Mouse (Mus musculus): ENCODE results near the gene Capn6.

DNA sequence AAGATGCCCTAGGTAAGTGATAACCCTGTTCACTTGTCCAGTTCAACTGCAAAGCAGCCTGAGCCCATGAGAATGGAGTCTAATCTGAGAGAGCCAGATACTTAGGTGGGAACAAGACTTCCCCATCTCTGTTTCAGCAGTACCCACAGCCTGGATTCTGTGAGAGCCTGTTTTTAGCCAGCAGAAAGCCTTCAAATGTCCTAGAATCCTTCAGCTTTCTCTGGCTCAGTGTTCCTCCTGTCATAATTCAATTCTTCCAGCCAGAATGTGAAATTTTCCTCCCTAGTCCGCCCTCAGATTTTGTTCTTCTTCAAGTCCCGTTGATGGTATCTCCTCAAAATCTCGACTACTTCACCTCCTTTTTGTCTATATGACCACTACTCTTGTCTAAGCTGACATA lies 22.8 kb upstream of the Capn6 start:
- TF ChIP-seq CTCF (IDR thresholded peaks at IDR 0.05; ENCODE audit: low read depth, low read length) (no peak), POLR2A (IDR thresholded peaks at IDR 0.05; ENCODE audit: borderline replicate concordance, low read depth, low read length) (no peak)

Data from bone marrow macrophage, adult 2 months (primary cell).